Mouse (Mus musculus): ENCODE data around the gene Med27. TPM values are rescaled to one million over a fixed set of nuclear protein-coding genes. Genes with fewer than 3 reads are reported as not detected.

The Med27 gene
- polyA plus RNA-seq, 1 experiment from 2014 or later: 13.0 TPM

DNA sequence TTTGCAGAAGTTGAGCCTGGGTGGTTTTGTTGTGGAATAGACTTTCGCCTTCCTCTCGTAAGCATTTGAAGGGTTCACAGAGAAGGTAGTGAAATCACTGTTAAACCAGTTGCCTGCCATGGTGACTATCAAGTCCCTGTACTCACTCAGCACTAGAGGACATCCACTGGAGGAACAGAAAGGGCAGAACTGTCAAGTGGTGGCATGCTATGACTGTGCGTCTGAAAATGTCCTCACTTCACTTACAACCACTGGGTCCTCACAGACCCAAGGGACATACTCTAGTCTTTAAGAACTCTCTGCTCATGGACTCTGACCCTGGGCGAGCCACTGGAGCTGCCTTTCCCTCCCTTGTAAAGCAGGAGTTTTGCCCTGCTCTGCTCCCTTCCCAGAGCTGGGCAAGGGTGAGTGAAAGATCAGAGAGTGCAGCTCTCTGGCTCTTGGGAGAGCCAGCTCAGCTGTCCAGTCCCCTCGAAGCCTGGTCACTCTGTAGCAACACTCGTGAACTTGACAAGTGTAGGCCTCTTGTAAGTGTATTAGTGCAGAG lies 116.5 kb downstream of the Med27 start:
- Histone ChIP-seq H3K4me3 (ENCODE audit: low read depth, low read length) (no peak overlapping the region), H3K4me2 (ENCODE audit: low read depth, low read length) (no peak overlapping the region), H3K36me3 (replicated peaks; ENCODE audit: insufficient read depth, low read length) (no peaks in the 10 kb centered on the region), H3K27ac (ENCODE audit: low read depth) (no peak overlapping the region), H3K27me3 (ENCODE audit: insufficient read depth, low read length) (no peaks in the 10 kb centered on the region), H3K4me1 (ENCODE audit: insufficient read depth) (peaks cover 5% of the 10 kb centered on the region; the same call in 1 of the 2 replicates), H3K9me3 (ENCODE audit: low read length) (no peaks in the 10 kb centered on the region), H3K9ac (replicated peaks) (no peak overlapping the region)
- no peak for TF ChIP-seq EP300 (IDR thresholded peaks at IDR 0.05; ENCODE audit: low read depth)
- TF ChIP-seq CTCF (IDR thresholded peaks at IDR 0.05; ENCODE audit: low read depth): no peak
- 78% methylated on average over 6 of the region's 6 CpGs for WGBS (ENCODE audit: insufficient replicate concordance)
- DNase-seq: no peak
- no peak for ATAC-seq

DNA sequence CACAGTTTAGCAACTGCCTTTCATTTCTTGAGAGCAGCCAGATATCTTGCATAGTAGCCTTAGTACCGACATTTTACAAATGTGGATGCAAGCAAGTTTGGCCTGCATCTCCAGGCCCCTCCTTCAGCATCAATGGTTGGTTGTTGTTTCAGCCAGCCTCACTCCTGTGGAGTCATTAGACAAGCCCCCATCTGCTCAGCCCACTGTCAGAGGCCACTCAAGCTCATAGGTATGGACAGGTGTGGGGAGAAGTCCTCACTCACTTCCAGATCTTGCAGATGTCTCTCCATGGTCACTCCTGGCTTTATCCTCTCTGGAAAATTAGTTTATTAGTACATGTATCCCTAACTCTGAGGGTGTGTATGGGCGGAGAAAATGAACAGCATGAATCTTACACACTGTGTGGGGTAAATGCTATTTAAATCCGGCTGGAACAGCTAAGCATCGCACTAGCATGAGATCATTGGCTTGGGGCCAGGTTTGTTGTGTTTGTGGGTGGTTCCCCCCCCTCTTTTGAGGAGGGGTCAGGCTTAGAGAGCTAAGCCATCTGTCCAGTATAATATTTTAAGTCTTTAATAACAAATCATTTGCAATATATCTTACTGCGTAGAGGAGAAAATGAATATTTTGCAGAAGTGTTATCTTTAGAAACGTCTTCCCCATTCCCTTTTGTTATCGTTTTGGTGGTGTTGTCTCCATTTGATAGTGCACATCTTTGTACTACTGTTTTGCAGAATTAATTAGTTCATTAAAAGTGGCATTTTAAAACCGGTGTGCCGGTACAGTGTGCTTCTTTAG lies 118.4 kb downstream of the Med27 start:
- TF ChIP-seq EP300 (IDR thresholded peaks at IDR 0.05; ENCODE audit: low read depth) (no peak), CTCF (IDR thresholded peaks at IDR 0.05; ENCODE audit: low read depth) (no peak)
- Histone ChIP-seq H3K9ac (replicated peaks) (no peak overlapping the region), H3K9me3 (ENCODE audit: low read length) (no peaks in the 10 kb centered on the region), H3K4me1 (ENCODE audit: insufficient read depth) (peaks cover 5% of the 10 kb centered on the region; the same call in 1 of the 2 replicates), H3K4me2 (ENCODE audit: low read depth, low read length) (no peak overlapping the region), H3K4me3 (ENCODE audit: low read depth, low read length) (no peak overlapping the region), H3K27me3 (ENCODE audit: insufficient read depth, low read length) (no peaks in the 10 kb centered on the region), H3K27ac (ENCODE audit: low read depth) (no peak overlapping the region), H3K36me3 (replicated peaks; ENCODE audit: insufficient read depth, low read length) (no peaks in the 10 kb centered on the region)
- DNase-seq (no peak), ATAC-seq (no peak)
- WGBS (ENCODE audit: insufficient replicate concordance): 68% methylated on average over 9 of the region's 9 CpGs

DNA sequence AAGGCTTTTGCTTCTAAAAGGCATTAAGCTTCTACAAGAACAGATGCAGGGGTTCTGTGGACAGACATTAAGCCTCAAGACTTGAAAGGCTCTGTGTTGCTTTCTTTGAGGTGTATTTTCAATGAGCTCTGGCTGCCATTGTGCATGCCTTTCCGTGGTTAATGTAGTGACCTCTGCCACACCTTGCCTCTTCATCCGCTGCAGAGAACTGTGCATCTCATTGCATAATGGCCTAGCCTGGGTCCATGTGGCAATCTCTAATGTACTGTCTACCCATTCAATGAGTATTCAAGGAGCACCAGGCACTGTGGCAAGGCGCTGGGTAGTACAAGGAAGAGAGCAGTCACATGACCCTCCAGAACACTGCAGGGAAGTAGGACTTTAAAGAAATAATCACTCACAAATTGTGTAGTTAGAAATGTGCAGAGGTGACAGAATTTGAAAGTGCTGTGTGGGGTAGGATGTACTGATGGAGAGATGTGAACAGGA lies 119.1 kb downstream of the Med27 start:
- TF ChIP-seq CTCF (IDR thresholded peaks at IDR 0.05; ENCODE audit: low read depth) (no peak), EP300 (IDR thresholded peaks at IDR 0.05; ENCODE audit: low read depth) (no peak)
- ATAC-seq: peak; percentile 51; the same call in 1 of the 2 replicates
- H3K27me3 ChIP-seq (ENCODE audit: insufficient read depth, low read length): no peaks in the 10 kb centered on the region
- no peaks in the 10 kb centered on the region for H3K9me3 ChIP-seq (ENCODE audit: low read length)
- no peak overlapping the region for H3K4me3 ChIP-seq (ENCODE audit: low read depth, low read length)
- 45% methylated on average over 3 of the region's 3 CpGs for WGBS (ENCODE audit: insufficient replicate concordance)
- no peak overlapping the region for H3K4me2 ChIP-seq (ENCODE audit: low read depth, low read length)
- H3K27ac ChIP-seq (ENCODE audit: low read depth): no peak overlapping the region
- no peaks in the 10 kb centered on the region for H3K36me3 ChIP-seq (replicated peaks; ENCODE audit: insufficient read depth, low read length)
- no peak for DNase-seq
- H3K4me1 ChIP-seq (ENCODE audit: insufficient read depth): peaks cover 5% of the 10 kb centered on the region; the same call in 1 of the 2 replicates
- H3K9ac ChIP-seq (replicated peaks): no peak overlapping the region

DNA sequence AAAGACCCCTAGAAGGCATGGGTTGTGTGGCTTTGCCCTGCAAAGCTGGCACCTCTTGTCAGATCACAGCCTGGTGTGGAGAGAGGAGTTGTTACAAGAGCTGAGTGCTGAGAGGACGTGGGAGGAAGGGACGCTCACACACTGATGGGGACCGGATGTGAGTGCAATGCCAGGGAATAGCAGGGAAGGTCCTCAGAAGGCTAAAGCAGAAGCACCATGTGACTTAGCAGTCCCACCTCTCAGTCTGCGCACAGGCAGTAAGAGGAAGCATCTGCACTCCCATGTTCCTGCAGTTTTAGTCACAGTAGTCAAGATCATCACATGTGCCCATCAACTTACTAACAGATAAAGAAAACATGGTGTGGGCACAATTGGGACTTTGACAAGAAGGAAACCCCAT lies 119.8 kb downstream of the Med27 start:
- no peak overlapping the region for H3K27ac ChIP-seq (ENCODE audit: low read depth)
- peaks cover 5% of the 10 kb centered on the region; the same call in 1 of the 2 replicates for H3K4me1 ChIP-seq (ENCODE audit: insufficient read depth)
- H3K9me3 ChIP-seq (ENCODE audit: low read length): no peaks in the 10 kb centered on the region
- H3K4me3 ChIP-seq (ENCODE audit: low read depth, low read length): no peak overlapping the region
- H3K9ac ChIP-seq (replicated peaks): no peak overlapping the region
- TF ChIP-seq CTCF (IDR thresholded peaks at IDR 0.05; ENCODE audit: low read depth) (no peak), EP300 (IDR thresholded peaks at IDR 0.05; ENCODE audit: low read depth) (no peak)
- H3K4me2 ChIP-seq (ENCODE audit: low read depth, low read length): no peak overlapping the region
- DNase-seq (peak; percentile 19), ATAC-seq (peak; percentile 44; the same call in 1 of the 2 replicates)
- H3K36me3 ChIP-seq (replicated peaks; ENCODE audit: insufficient read depth, low read length): no peaks in the 10 kb centered on the region
- H3K27me3 ChIP-seq (ENCODE audit: insufficient read depth, low read length): no peaks in the 10 kb centered on the region
- 55% methylated on average over 4 of the region's 4 CpGs for WGBS (ENCODE audit: insufficient replicate concordance)

DNA sequence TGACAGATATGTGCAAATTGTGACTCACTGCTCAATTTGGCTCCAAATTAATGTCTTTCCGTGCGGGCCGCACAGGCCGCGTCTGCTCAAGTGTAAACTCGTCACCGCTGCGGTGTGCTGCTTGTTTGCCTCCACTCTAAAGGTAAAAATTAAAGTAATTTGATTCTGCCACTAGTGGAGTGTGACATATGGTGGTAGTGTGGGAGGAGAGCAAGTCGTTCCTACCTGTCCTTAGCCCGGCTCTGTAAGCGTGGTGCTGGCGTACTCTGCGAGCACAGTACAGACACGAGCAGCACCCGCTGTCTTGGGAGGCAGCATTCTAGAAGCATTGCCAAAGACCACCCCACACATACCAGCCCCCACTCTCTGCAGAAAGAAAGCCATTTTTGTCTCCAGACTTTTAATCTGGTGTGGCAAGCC lies 121.9 kb downstream of the Med27 start:
- Histone ChIP-seq H3K4me2 (ENCODE audit: low read depth, low read length) (no peak overlapping the region), H3K4me3 (ENCODE audit: low read depth, low read length) (no peak overlapping the region), H3K4me1 (ENCODE audit: insufficient read depth) (peaks cover 5% of the 10 kb centered on the region; the same call in 1 of the 2 replicates), H3K27me3 (ENCODE audit: insufficient read depth, low read length) (no peaks in the 10 kb centered on the region), H3K9me3 (ENCODE audit: low read length) (no peaks in the 10 kb centered on the region), H3K36me3 (replicated peaks; ENCODE audit: insufficient read depth, low read length) (no peaks in the 10 kb centered on the region), H3K9ac (replicated peaks) (no peak overlapping the region), H3K27ac (ENCODE audit: low read depth) (no peak overlapping the region)
- WGBS (ENCODE audit: insufficient replicate concordance): 88% methylated on average over 15 of the region's 15 CpGs
- ATAC-seq (no peak), DNase-seq (no peak)
- TF ChIP-seq CTCF (IDR thresholded peaks at IDR 0.05; ENCODE audit: low read depth): no peak
- TF ChIP-seq EP300 (IDR thresholded peaks at IDR 0.05; ENCODE audit: low read depth): no peak

DNA sequence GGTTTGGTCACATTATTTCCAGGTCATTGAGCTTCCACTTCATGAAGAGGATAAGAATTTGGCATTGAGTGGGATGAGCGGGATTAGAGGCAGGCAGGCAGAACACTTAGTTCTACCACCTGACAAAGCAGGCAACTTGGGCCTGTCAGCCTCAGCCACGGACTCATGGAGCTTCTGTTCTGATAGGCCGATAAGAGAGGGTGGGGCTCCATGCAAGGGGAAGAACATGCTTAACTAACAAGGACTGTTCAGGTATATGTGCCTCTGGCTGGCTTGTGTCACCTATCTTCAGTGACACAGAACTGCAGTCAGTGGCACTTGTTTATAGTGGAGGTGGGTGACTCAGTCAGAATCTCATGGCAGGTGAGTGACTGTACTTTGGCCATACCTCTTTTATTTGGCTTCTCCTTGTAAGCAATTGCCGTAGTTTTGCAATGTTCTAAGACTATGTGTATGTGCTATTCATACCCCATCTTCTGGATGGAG lies 126.4 kb downstream of the Med27 start:
- no peak for DNase-seq
- no peak overlapping the region for H3K27ac ChIP-seq (ENCODE audit: low read depth)
- no peaks in the 10 kb centered on the region for H3K4me1 ChIP-seq (ENCODE audit: insufficient read depth)
- no peak for ATAC-seq
- no peaks in the 10 kb centered on the region for H3K36me3 ChIP-seq (replicated peaks; ENCODE audit: insufficient read depth, low read length)
- WGBS (ENCODE audit: insufficient replicate concordance): 71% methylated on average over 4 of the region's 4 CpGs
- no peak overlapping the region for H3K4me3 ChIP-seq (ENCODE audit: low read depth, low read length)
- H3K4me2 ChIP-seq (ENCODE audit: low read depth, low read length): no peak overlapping the region
- no peaks in the 10 kb centered on the region for H3K27me3 ChIP-seq (ENCODE audit: insufficient read depth, low read length)
- H3K9me3 ChIP-seq (ENCODE audit: low read length): no peaks in the 10 kb centered on the region
- no peak for TF ChIP-seq CTCF (IDR thresholded peaks at IDR 0.05; ENCODE audit: low read depth)
- TF ChIP-seq EP300 (IDR thresholded peaks at IDR 0.05; ENCODE audit: low read depth): no peak
- no peak overlapping the region for H3K9ac ChIP-seq (replicated peaks)
